Mouse (Mus musculus) lung, postnatal 10 days (tissue): ENCODE measurements around the gene Atp6v1f.
A peak's percentile ranks its signal among the peaks of the same experiment; 100 is the strongest.

Experiments used
- DNase-seq: peaks from one replicate; pipeline ENCODE4 v3.0.0; 2021

Atp6v1f gene

GRCm38 (mm10) chr6:29463388-29463787 lies 4.1 kb upstream of the Atp6v1f start:
- no peak for DNase-seq

- no peak for DNase-seq
These were observed 1.3 kb downstream of the Atp6v1f start for GRCm38 (mm10) chr6:29468851-29469250.

DNA sequence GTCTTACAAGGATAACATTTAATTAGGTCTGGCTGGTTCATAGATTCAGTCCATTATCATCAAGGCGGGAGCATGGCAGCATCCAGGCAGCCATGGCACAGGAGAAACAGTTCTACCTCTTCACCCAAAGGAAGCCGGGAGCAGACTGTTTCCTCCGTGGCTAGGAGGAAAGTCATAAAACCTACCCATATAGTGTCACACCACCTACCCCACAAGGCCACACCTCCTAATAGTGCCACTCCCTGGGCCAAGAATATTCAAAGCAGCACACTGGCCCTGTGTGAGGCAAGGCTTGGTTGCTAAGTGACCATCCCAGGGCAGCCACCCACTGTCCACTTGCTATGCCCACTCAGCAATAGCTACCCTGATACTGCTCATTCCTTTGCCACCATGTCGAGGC lies 3.6 kb downstream of the Atp6v1f start, which contains the start of gene Atp6v1fnb:
Atp6v1fnb (plus strand) TSS at position 301 of the 400 bp plus-strand sequence.
- DNase-seq, result no peak

DNA sequence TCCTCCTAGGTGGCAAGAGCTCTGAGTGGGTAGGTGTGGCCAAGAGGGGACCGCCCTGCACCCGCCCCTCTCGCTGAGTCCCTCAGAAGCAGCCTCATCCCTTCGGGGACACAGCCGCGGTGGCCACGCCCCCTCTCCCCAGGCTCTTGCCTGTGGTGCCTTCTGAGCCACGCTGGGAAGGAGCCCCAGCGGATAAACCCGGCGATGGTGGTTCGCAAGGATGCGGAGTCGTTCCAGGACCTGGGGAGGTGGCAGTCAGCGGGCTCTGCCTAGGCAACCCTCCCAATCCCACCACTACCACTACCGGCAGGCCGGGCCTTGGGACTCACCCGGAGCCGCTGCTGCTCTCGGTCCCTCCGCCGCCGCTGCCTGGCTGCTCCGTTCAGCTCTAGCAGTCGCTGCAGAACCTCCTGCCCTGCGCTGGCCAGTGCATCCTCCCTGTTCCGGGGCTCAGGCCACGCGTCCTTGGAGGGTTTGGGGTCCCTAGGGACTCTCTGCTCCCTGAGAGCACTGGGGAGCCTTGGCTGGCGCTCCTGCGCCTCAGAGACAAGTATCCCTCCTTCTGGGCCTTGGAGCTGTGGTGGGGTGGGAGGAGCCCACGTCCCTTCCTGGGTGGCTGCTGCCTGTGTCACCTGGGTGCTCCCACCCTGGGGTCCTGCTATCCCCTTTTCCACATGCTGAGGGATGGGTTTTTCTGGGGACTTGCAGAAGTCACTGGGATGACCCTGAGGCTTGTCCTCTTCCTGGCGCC lies 6.6 kb downstream of the Atp6v1f start:
- peak; percentile 88 for DNase-seq

- DNase-seq, result no peak
These were observed 7.2 kb downstream of the Atp6v1f start for GRCm38 (mm10) chr6:29474736-29475135.

GRCm38 (mm10) chr6:29482691-29483090 lies 15.2 kb downstream of the Atp6v1f start:
- DNase-seq, result no peak

DNA sequence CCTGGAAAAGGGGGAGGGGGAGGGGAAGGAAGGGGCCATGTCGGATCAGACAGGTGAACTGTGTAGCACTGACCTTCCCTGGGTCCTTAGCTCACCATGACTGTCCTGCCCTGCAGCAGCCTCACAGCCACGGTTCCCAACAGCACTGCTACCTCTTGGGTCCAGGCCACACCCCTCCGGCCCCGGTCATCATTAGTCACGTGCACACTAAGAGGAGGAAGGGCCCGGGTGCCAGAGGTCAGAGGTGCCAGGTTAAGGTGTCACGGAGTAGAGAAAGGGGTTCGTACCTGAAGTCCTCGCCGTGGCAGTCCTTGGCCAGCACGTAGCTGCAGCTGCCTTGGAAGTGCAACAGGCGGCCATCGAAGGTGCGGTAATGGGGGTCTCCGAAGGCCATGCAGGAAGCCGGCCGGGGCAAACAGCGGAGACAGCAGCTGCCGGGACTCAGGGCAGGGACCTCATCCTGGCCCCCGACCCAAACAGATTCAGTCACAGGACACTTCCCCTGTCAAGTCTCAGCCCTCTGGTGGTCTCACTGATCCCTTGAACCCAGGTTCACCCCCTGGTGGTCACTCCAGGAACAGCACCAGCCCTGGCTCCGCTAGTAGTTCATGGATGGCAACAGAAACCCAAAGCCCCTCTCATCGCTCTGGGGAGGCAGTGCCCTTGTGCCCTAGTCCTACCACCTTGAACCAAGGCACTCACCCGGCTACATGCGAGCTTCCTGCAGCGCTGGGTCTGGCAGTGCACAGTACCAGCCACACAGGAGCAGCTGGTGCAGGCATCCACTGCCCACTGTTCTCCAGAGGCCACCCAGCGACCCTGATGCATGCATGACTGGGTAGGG lies 17.4 kb downstream of the Atp6v1f start:
- peak; percentile 85 for DNase-seq

GRCm38 (mm10) chr6:29485951-29486350 lies 18.4 kb downstream of the Atp6v1f start:
- DNase-seq, result no peak

DNA sequence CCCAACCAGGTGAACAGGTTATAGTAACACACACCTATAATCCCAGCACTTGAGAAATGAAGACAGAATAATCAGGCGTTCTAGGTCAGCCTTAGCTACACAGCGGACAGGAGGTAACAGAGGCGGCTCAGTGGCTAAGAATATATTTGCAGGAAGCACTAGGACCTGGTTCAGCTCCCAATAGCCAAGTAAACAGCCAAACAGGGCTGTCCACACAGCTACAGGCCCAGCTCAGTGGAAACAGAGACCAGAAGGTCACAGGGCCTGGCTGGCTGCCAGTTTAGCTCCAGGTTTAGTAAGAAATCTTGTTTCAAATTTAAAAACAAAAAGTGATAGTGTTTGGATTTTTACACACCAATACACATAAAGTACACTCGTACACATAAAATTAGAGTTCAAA lies 26.6 kb downstream of the Atp6v1f start:
- DNase-seq, result peak; percentile 46

DNA sequence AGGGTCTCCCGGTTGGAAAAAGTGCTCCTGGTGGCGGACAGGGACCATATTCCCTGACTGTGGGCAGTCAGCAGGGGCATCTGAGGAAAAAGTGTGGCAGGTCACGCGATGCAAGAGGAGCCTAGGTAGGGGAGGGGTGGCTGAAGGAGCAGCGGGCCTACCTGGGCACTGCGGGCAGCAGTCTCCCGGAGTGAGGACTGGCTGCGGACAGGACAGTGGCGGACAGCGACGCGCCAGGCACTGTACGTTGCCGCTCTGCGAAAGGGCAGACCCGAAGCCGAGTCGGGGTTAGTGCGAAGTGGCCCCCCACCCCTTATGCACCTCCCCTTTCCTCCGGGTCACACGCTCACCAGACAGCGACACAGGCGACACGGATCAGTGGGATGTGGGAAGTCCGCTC lies 28.8 kb downstream of the Atp6v1f start:
- DNase-seq, result no peak

- DNase-seq, result no peak
These were observed 30.3 kb downstream of the Atp6v1f start for GRCm38 (mm10) chr6:29497791-29498190.

GRCm38 (mm10) chr6:29500177-29500576 lies 32.7 kb downstream of the Atp6v1f start:
- DNase-seq, result no peak

GRCm38 (mm10) chr6:29500810-29501209 lies 33.3 kb downstream of the Atp6v1f start:
- no peak for DNase-seq

DNA sequence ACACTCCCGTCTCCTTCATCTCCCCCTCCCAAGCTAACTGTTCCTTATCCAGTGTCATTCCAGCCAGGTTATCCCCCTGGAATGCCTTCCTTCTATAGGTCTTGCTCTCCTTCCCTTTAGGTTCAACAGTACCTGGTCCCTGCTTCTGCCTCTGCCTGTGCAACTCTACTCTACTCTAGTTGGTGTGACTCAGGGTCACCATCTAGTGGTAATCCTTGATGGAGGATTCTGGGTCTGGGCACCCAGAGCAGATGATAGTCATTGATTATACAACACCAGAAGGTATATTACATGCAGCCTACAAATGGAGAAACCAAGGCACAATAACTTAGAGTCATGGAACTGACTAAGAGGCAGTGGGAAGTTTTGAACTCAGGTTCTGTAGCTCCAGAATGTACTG lies 34.1 kb downstream of the Atp6v1f start:
- DNase-seq, result no peak

DNA sequence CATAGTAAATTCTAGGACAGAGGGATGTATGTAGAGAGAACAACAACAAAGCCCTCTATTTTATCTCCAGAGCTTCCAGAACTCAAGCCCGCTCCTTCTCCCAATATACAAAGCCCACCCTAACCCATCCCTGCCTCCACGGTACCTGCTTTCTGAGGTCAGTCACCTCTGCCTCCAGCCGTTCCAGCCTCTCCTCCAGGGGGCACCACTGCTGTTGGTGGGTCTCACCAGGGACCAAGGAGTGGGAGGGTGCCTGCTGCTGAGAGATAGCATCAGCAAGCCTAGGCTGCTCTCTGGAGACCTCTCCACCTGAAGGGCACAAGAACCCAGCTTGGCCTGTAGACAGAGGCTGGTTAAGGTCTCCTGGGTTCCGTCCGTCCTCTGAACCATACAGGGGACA lies 38.0 kb downstream of the Atp6v1f start:
- DNase-seq, result no peak

DNA sequence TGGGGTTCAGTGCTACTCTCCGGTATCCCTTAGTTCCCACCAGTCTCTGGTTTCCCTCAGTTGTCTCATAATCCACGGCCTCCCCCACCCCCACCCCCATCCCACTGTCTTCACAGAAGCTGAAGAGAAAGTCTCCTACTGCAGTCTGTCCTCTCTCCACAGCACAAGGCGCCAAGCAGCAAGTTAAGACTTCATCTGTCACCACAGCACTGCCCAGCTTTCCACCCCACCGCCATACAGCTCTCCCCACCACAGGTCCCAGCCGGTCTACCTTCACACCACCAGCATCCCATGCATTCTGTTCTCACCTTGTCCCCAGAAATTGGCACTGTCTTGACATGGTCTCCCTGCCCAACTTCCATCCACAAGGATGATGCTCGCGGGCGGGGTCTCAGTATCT lies 39.3 kb downstream of the Atp6v1f start:
- no peak for DNase-seq

GRCm38 (mm10) chr6:29507447-29508309 lies 40.2 kb downstream of the Atp6v1f start, which contains the start of gene Kcp:
TSS of gene Kcp (minus strand) at chr6:29507952.
- DNase-seq, result peak; percentile 46

DNA sequence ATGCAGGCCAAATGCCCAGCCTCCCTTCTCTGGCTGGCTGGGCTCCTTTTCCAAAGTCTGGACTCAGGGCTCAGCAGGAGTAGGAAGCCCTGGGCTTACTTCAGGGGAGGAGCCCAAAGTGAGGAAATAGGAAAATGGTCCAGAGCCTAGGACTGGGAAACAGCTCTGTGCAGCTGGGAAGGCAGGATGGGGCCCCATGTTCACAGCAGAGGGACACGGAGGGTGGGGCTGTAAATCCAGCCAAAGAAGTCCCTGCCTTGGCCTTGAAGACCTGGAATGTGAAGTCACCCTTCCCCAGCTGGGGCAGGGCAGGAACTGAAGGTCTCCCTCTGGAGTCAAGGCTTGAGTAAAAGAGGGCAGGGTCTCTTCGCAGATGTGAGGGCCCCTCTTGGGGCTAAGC lies 41.6 kb downstream of the Atp6v1f start:
- DNase-seq, result no peak

- DNase-seq, result peak; percentile 67
These were observed 45.8 kb downstream of the Atp6v1f start for GRCm38 (mm10) chr6:29513284-29513683.

DNA sequence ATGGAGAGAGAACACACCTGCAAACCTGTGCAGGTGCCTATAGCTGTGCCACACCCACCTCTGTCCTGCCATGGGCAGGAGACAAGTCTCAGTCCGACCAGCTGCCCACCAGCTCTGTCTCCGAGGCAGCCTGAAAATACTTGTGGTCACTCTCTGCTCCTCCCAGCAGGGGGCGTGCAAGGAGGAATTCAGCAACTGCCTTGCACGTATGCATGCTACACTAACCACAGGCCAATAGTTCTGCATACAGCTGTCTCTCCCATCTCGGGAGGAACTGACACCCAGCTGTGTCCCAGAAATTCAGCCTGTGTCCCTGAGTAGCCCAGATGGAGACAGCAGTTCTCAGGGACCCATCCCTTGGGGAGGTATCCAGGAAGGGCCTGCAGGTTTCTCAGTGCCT lies 49.6 kb downstream of the Atp6v1f start:
- DNase-seq, result peak; percentile 87
